Mouse (Mus musculus): ENCODE measurements at regions not wholly inside any gene's neighbourhood (a gene's known extent, or its start where the extent isn't known, plus 50 kb on each side); places are given as distances from the start of the nearest gene placed in this dataset.

DNA sequence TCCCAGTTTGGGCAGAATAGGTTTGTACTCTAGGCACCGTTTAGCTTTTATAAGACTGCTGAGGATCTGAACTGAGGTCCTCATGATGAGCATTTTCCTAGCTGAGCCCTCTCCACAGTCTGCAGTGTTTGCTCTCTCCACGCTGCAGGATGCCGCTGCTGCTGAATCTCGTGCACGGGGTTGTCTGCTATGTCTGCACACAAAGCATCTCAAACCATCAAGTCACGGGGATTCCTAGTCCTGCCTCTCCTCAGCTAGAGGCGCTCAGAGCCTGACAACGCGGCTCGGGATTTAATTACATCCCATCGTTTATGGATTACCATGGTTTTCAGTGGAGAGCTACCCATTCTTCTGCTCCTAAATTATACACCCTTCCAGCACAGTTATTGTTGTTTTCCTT lies 175.6 kb downstream of the Rnf144b start:
- no peak for DNase-seq (ENCODE audit: low read depth)

- no peak for DNase-seq (ENCODE audit: low read depth)
Measured at GRCm38 (mm10) chr13:47300486-47300885, 178.0 kb downstream of the Rnf144b start.

- no peak for DNase-seq (ENCODE audit: low read depth)
Measured at GRCm38 (mm10) chr13:47301070-47301469, 178.6 kb downstream of the Rnf144b start.

GRCm38 (mm10) chr13:47309492-47309891 lies 187.0 kb downstream of the Rnf144b start:
- DNase-seq (ENCODE audit: low read depth) = no peak

- DNase-seq (ENCODE audit: low read depth) = no peak
Measured at GRCm38 (mm10) chr13:47310751-47311202, 188.3 kb downstream of the Rnf144b start.

- no peak for DNase-seq (ENCODE audit: low read depth)
Measured at GRCm38 (mm10) chr13:47319549-47319948, 197.1 kb downstream of the Rnf144b start.

GRCm38 (mm10) chr13:47321876-47322275 lies 199.4 kb downstream of the Rnf144b start:
- no peak for DNase-seq (ENCODE audit: low read depth)

DNA sequence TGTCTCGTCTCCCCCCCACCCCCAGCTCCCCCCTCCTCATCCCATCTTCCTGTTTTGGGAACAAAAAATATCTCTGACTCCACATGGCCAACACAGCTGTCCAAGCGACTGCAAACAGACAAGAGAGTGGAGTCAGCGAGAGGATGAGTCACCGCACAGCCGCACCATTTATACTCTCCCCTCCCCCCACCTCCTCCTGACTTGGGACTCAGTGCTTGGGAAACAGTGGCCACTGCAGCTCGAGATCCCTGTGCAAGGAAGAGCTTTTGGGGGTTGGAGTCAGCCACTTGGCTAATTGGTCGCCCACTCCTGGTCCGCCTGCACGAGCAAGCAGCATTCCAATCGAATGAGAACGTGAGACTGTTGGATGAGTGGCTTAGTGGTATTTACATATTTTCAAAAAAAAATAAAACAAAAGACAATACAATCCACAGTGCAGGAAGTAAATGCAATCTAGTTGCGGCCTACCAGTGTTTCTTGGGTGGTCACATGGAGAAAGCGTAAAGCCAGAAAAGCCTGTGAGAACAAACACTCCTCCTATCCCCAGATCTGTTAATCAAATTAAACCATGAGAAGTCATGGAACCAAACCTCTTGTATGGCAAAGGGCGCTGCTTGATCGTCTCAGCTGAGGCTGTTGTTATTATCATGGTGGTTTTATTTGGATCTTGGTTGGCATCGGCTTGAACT lies 213.7 kb downstream of the Rnf144b start:
- no peak for DNase-seq (ENCODE audit: low read depth)

DNA sequence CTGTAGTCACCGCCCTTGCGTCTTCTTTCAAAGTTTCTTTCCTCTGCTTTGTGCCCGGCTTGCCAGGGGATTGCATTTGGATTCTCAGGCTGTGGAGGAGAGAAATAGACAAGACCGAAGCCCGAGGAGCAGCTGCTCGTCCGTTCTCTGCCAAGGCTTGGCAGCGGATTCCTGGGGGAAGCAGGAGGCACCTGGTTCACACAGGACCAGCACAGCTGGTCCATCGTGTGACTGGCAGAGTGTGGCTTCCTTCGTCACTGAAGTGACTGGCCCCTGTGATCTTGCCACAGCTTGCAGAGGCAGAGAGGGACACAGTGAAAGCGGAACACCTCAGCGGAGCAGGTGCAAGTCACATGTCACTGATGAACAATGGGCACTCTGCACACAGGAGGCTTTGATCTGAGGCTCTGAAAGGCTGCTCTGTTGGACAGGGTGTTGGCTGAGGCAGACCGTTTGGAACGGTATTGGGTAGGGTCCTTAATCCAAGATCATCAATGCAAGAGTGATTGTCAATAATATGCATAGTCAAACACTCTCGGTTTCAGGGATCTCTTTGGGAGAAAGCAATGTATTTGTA lies 214.5 kb downstream of the Rnf144b start:
- DNase-seq (ENCODE audit: low read depth) = no peak

- no peak for DNase-seq (ENCODE audit: low read depth)
Measured at GRCm38 (mm10) chr13:47339411-47339810, 217.0 kb downstream of the Rnf144b start.

DNA sequence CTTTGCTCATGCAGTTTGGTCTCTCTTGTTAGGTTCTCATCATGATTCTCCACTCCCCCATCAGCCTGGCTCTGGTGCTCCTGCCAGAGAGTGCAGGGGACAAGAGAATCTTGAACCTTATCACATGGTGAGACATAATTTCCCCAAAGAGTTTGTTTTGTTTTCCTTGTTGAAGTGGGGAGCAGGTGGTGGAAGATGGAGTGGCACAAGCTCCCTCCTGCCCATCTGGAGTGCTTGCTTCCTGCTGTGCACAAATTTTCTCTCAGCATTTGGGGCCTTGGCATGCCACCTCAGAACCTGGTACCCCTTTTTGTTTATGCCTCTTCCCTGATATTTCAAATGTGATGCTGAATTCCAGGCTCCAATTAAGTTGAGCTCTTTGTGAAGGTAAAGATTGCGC lies 219.9 kb downstream of the Rnf144b start:
- no peak for DNase-seq (ENCODE audit: low read depth)

DNA sequence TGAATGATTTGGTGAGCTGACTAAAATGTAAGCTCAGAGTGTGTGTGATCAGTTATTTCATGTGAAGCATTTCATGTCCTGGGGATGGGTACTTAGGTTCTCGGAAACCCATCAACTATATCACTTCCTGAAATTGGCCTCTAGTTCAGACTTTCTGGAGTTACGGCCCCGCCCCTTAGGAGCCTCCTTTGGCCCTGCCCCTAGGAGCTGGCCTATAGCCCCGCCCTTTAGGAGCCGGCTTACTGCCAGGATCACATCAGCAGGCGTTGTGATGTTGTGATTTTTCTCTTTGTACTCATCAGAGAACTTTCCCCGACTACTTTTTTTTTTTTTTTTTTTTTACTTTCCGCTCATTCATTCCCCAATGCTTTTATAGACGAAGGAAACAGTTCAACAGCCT lies 223.1 kb downstream of the Rnf144b start:
- DNase-seq (ENCODE audit: low read depth) = no peak

- DNase-seq (ENCODE audit: low read depth) = no peak
Measured at GRCm38 (mm10) chr13:47347835-47348234, 225.4 kb downstream of the Rnf144b start.

- DNase-seq (ENCODE audit: low read depth) = no peak
Measured at GRCm38 (mm10) chr13:47348517-47349145, 226.2 kb downstream of the Rnf144b start.

- no peak for DNase-seq (ENCODE audit: low read depth)
Measured at GRCm38 (mm10) chr13:47354446-47354845, 232.0 kb downstream of the Rnf144b start.

GRCm38 (mm10) chr13:47355169-47355568 lies 232.7 kb downstream of the Rnf144b start:
- no peak for DNase-seq (ENCODE audit: low read depth)

GRCm38 (mm10) chr13:47358986-47359385 lies 236.5 kb downstream of the Rnf144b start:
- DNase-seq (ENCODE audit: low read depth) = no peak

- no peak for DNase-seq (ENCODE audit: low read depth)
Measured at GRCm38 (mm10) chr13:47365776-47366175, 243.3 kb downstream of the Rnf144b start.

DNA sequence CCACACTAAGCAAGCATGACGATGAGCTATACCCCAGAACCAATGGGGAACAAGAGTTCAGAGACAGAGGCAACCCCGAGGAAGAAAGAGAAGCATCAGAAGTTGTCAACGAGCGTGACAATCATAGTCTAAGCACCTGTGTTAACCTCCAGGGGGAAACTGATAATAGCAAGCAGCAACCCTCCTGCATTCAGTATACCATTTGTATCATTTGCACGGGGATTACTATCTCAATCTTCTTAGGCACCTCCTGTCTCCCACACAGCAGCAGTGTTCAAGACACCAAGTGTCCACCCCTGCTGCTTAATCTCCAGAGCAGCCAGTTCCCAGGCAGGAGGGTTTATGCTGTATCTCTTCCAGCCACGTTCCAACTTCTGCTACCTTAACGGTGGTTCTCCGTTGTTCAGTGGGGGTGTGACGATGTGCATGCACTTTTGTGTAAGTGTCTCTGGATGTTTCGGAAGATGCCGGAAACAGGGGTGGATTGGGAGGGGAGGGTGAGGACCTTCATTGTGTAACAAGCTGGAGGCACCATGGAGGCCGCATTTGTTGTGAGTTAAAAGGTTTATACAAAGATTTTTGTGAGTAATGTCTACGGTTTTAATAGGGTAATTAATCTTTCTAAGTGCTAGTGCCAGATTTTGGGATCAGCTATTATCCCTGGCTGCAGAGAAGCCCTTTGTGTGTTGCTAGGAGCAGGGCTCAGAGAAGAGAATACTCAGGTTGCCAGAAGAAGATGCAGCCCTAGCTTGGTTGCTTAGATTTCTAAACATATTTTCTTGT lies 245.8 kb downstream of the Rnf144b start:
- DNase-seq (ENCODE audit: low read depth) = no peak

GRCm38 (mm10) chr13:47374583-47374982 lies 252.1 kb downstream of the Rnf144b start:
- DNase-seq (ENCODE audit: low read depth) = no peak

DNA sequence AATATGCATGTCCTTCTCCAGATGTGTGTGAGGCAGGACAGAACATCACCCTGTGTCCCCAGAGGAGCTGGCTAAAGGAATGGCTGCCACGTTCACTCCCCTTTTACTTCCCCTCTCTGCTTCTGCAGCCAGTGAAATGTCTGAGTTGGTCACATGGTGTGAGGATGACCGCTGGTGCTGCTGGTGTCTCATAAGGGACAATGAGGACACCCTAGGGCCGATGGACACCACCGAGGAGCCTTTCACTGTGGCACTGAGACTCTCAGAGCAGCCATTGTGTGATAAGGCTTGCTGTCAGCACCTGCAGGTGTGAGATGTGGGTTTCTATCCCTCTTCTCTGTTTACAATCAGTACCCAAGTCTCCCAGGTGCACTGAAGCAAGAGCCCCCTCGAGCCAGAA lies 268.6 kb downstream of the Rnf144b start:
- no peak for DNase-seq (ENCODE audit: low read depth)

- DNase-seq (ENCODE audit: low read depth) = no peak
Measured at GRCm38 (mm10) chr13:47397726-47398350, 275.4 kb downstream of the Rnf144b start.
